In the genomic region with DNA sequence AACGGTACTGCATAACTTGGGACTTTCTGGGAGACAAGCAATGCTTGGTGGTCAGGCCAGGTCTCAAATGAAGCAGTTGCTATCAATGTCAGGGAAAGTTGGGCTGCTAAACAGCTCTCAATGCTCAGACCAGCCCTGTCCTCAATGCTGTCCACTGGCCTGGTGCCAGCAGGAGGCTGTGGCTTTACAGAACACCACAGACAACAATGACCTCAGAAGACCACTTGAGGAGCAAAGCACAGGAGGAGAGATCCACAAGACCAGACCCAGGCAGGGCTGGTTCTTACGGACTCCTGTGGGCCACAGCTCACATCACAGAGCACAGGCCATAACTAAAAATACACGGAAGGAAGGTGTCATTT, we compare ENCODE assay signal across 8 mouse cellular contexts. TPM values are rescaled to one million over a fixed set of nuclear protein-coding genes. Genes with fewer than 3 reads are reported as not detected.
DNase-seq lines count a peak whose midpoint lies in the region; ATAC-seq and TF ChIP-seq lines count a peak whose summit lies in the region.

No protein-coding gene starts in this region.

- intact Hi-C loops in left cerebral cortex, postnatal 36 days (cut with DNase I): no loop called here

- no peak overlapping the region for H3K4me3 ChIP-seq in kidney, embryonic 16.5 days (ENCODE audit: low read length)
- no peak overlapping the region for H3K4me3 ChIP-seq in forebrain, embryonic 15.5 days
- no peak overlapping the region for H3K4me3 ChIP-seq in intestine, postnatal 0 days (ENCODE audit: low read depth, low read length)

- H3K36me3 ChIP-seq in kidney, embryonic 16.5 days (ENCODE audit: insufficient read depth, low read length): peaks cover 8% of the 10 kb centered on the region; the same call in 1 of the 2 replicates
- H3K36me3 ChIP-seq in forebrain, embryonic 15.5 days: peaks cover 8% of the 10 kb centered on the region
- peaks cover 50% of the 10 kb centered on the region for H3K36me3 ChIP-seq in intestine, postnatal 0 days (ENCODE audit: control insufficient read depth, insufficient read depth)

- peak overlapping the region; percentile 27 for H3K27ac ChIP-seq in kidney, embryonic 16.5 days (ENCODE audit: low read length)
- peak overlapping the region; percentile 55 for H3K27ac ChIP-seq in forebrain, embryonic 15.5 days (replicated peaks)
- peak overlapping the region; percentile 92 for H3K27ac ChIP-seq in intestine, postnatal 0 days (ENCODE audit: low read depth, low read length)

- TF ChIP-seq CTCF in intestine, postnatal 0 days (IDR thresholded peaks at IDR 0.05; ENCODE audit: low read depth): no peak

- 36% methylated on average over 3 of the region's 3 CpGs for WGBS in kidney, embryonic 16.5 days
- WGBS in forebrain, embryonic 15.5 days: 62% methylated on average over 3 of the region's 3 CpGs
- 52% methylated on average over 3 of the region's 3 CpGs for WGBS in intestine, postnatal 0 days

- no peak for ATAC-seq in kidney, embryonic 16.5 days (ENCODE audit: low FRiP score, low TSS enrichment)
- no peak for ATAC-seq in forebrain, embryonic 15.5 days (replicated peaks)
- no peak for ATAC-seq in intestine, postnatal 0 days
- no peak for ATAC-seq in erythroblast, adult 5-6 weeks (replicated peaks; ENCODE audit: low FRiP score, poor library complexity, severe bottlenecking)
- ATAC-seq in monocyte, adult 5-6 weeks (replicated peaks; ENCODE audit: insufficient number of reproducible peaks, low FRiP score, low TSS enrichment, poor library complexity, severe bottlenecking): no peak; the same call in 1 of the 2 replicates

- no peak overlapping the region for H3K4me2 ChIP-seq in kidney, embryonic 16.5 days (replicated peaks; ENCODE audit: low read depth, low read length)
- no peak overlapping the region for H3K4me2 ChIP-seq in forebrain, embryonic 15.5 days (replicated peaks)
- no peak overlapping the region for H3K4me2 ChIP-seq in intestine, postnatal 0 days (replicated peaks; ENCODE audit: low read depth)

- H3K9ac ChIP-seq in kidney, embryonic 16.5 days (replicated peaks; ENCODE audit: low read length): no peak overlapping the region
- no peak overlapping the region for H3K9ac ChIP-seq in forebrain, embryonic 15.5 days (replicated peaks)
- no peak overlapping the region for H3K9ac ChIP-seq in intestine, postnatal 0 days (ENCODE audit: low read depth, low read length)

- H3K27me3 ChIP-seq in kidney, embryonic 16.5 days (ENCODE audit: insufficient read depth, low read length): no peaks in the 10 kb centered on the region
- no peaks in the 10 kb centered on the region for H3K27me3 ChIP-seq in forebrain, embryonic 15.5 days
- H3K27me3 ChIP-seq in intestine, postnatal 0 days (replicated peaks; ENCODE audit: control insufficient read depth, insufficient read depth, low read length): no peaks in the 10 kb centered on the region

- peaks cover 15% of the 10 kb centered on the region for H3K4me1 ChIP-seq in kidney, embryonic 16.5 days (ENCODE audit: insufficient read depth, low read length)
- H3K4me1 ChIP-seq in forebrain, embryonic 15.5 days: peaks cover 22% of the 10 kb centered on the region
- H3K4me1 ChIP-seq in intestine, postnatal 0 days (replicated peaks; ENCODE audit: control insufficient read depth, insufficient read depth, low read length): peaks cover 22% of the 10 kb centered on the region

- no peaks in the 10 kb centered on the region for H3K9me3 ChIP-seq in kidney, embryonic 16.5 days (ENCODE audit: low read length)
- H3K9me3 ChIP-seq in forebrain, embryonic 15.5 days: no peaks in the 10 kb centered on the region
- H3K9me3 ChIP-seq in intestine, postnatal 0 days (ENCODE audit: control insufficient read depth): no peaks in the 10 kb centered on the region

- DNase-seq in kidney, adult 18-20 months: no peak
- DNase-seq in adrenal gland, postnatal 36 days: peak; percentile 54 to 63
- DNase-seq in left cerebral cortex, postnatal 36 days (ENCODE audit: low spot score in 2 of 2): no peak

RNA-seq across cellular contexts. Expression of a gene that starts 59.3 kb away (rescaled TPM):
- polyA plus RNA-seq in kidney, embryonic 16.5 days (2015; fragmentation: Nextera tagmentation; extraction: Ambion mirVana): 22.5 and 23.3 TPM in 2 replicates
- 10 to 100 TPM; 65.9 to 94.9 TPM for total RNA-seq in adrenal gland, postnatal 36 days (2021)
- 27.8 and 34.8 TPM in 2 replicates for polyA plus RNA-seq in forebrain, embryonic 15.5 days (2015; fragmentation: Nextera tagmentation; extraction: Ambion mirVana)
- 13.5 and 17.3 TPM in 2 replicates for polyA plus RNA-seq in intestine, postnatal 0 days (2015; fragmentation: Nextera tagmentation; extraction: Ambion mirVana)
- total RNA-seq in erythroblast, adult 5-6 weeks (2015; ENCODE audit: low replicate concordance): 119 and 143 TPM in 2 replicates
- total RNA-seq in erythroblast, adult 5-6 weeks (2017; ENCODE audit: low replicate concordance): 126 and 169 TPM in 2 replicates
- 10 to 100 TPM; 50.9 to 61.0 TPM for total RNA-seq in left cerebral cortex, postnatal 36 days (2021)
- total RNA-seq in monocyte, adult 5-6 weeks (2017): 15.8 to 51.1 TPM (median 20.4 TPM) in 3 replicates

Comparison
In these comparisons a context has a peak if more than half of its experiments do, and no peak if none do; other contexts are left out.
1. H3K27ac ChIP-seq: peak in every context shown above with its lines; median percentile 92 in intestine, postnatal 0 days; 55 in forebrain, embryonic 15.5 days; 27 in kidney, embryonic 16.5 days.
2. DNase-seq: peak in adrenal gland, postnatal 36 days (2 of 2); none in kidney, adult 18-20 months (single experiment) and left cerebral cortex, postnatal 36 days (0 of 2).